In genomic region chr2:30446891-30447826, GRCm38 (mm10) we compare ENCODE assay signal across 7 mouse cellular contexts. TPM values are rescaled to one million over a fixed set of nuclear protein-coding genes. Genes with fewer than 3 reads are reported as not detected.
DNase-seq lines count a peak whose midpoint lies in the region; ATAC-seq lines count a peak whose summit lies in the region.

No protein-coding gene starts in this region.

- no peak overlapping the region for H3K9ac ChIP-seq in kidney, embryonic 15.5 days
- H3K9ac ChIP-seq in heart, embryonic 16.5 days (ENCODE audit: low read length), result peak overlapping the region; percentile 27

- peaks cover 50% of the 10 kb centered on the region for H3K4me1 ChIP-seq in kidney, embryonic 15.5 days
- H3K4me1 ChIP-seq in heart, embryonic 16.5 days (ENCODE audit: control insufficient read depth, insufficient read depth, low read length), result peaks cover 47% of the 10 kb centered on the region

- peak overlapping the region; percentile 100 for H3K27ac ChIP-seq in kidney, embryonic 15.5 days
- H3K27ac ChIP-seq in heart, embryonic 16.5 days (ENCODE audit: low read length), result peak overlapping the region; percentile 100

- no peaks in the 10 kb centered on the region for H3K27me3 ChIP-seq in kidney, embryonic 15.5 days
- no peaks in the 10 kb centered on the region for H3K27me3 ChIP-seq in heart, embryonic 16.5 days (ENCODE audit: control insufficient read depth, insufficient read depth, low read length)

- no peak for ATAC-seq in kidney, embryonic 15.5 days (replicated peaks; ENCODE audit: low FRiP score)
- no peak for ATAC-seq in heart, embryonic 16.5 days (replicated peaks; ENCODE audit: extremely low read depth, insufficient read depth, low FRiP score)

- H3K36me3 ChIP-seq in kidney, embryonic 15.5 days, result peaks cover 83% of the 10 kb centered on the region
- peaks cover 31% of the 10 kb centered on the region for H3K36me3 ChIP-seq in heart, embryonic 16.5 days (ENCODE audit: control insufficient read depth, insufficient read depth)

- 74% methylated on average over 10 of the region's 10 CpGs for WGBS in kidney, embryonic 15.5 days
- 64% methylated on average over 10 of the region's 10 CpGs for WGBS in heart, embryonic 16.5 days

- 0 out of 2 replicates have a peak, but pooled peaks cover 5% of the 10 kb centered on the region for H3K9me3 ChIP-seq in kidney, embryonic 15.5 days (replicated peaks)
- H3K9me3 ChIP-seq in heart, embryonic 16.5 days (replicated peaks; ENCODE audit: control insufficient read depth, low read length), result peaks cover 9% of the 10 kb centered on the region; the same call in 1 of the 2 replicates

- DNase-seq in kidney, adult 18-20 months, result no peak
- peak; percentile 59 to 60 for DNase-seq in cerebellum, postnatal 36 days
- DNase-seq in lung, postnatal 25 days (ENCODE audit: low spot score), result peak; percentile 74
- no peak for DNase-seq in urinary bladder, postnatal 4 days (ENCODE audit: low spot score in 2 of 2)
- no peak for DNase-seq in spleen, adult 12 weeks (ENCODE audit: low spot score)

- H3K4me3 ChIP-seq in kidney, embryonic 15.5 days (replicated peaks), result no peak overlapping the region
- H3K4me3 ChIP-seq in heart, embryonic 16.5 days (ENCODE audit: low read length), result no peak overlapping the region

- H3K4me2 ChIP-seq in kidney, embryonic 15.5 days, result no peak overlapping the region
- no peak overlapping the region for H3K4me2 ChIP-seq in heart, embryonic 16.5 days (ENCODE audit: low read depth, low read length)

RNA-seq across cellular contexts. Expression of gene Ier5l, which starts 26.9 kb away (rescaled TPM):
- polyA plus RNA-seq in kidney, embryonic 15.5 days (2015; fragmentation: Nextera tagmentation; extraction: Ambion mirVana), result 3.3 and 3.5 TPM in 2 replicates
- polyA plus RNA-seq in heart, embryonic 16.5 days (2015; fragmentation: Nextera tagmentation; extraction: Ambion mirVana), result 0.72 and 0.85 TPM in 2 replicates

RNA-seq across cellular contexts. Expression of gene Ptpa, which starts 31.3 kb away (rescaled TPM):
- 162 and 175 TPM in 2 replicates for polyA plus RNA-seq in kidney, embryonic 15.5 days (2015; fragmentation: Nextera tagmentation; extraction: Ambion mirVana)
- polyA plus RNA-seq in heart, embryonic 16.5 days (2015; fragmentation: Nextera tagmentation; extraction: Ambion mirVana), result 125 and 126 TPM in 2 replicates

RNA-seq across cellular contexts. Expression of gene Crat, which starts 31.5 kb away (rescaled TPM):
- 27.2 and 30.9 TPM in 2 replicates for polyA plus RNA-seq in kidney, embryonic 15.5 days (2015; fragmentation: Nextera tagmentation; extraction: Ambion mirVana)
- polyA plus RNA-seq in heart, embryonic 16.5 days (2015; fragmentation: Nextera tagmentation; extraction: Ambion mirVana), result 164 and 169 TPM in 2 replicates

RNA-seq across cellular contexts. Expression of gene Dolpp1, which starts 55.1 kb away (rescaled TPM):
- 36.9 and 37.7 TPM in 2 replicates for polyA plus RNA-seq in kidney, embryonic 15.5 days (2015; fragmentation: Nextera tagmentation; extraction: Ambion mirVana)
- polyA plus RNA-seq in heart, embryonic 16.5 days (2015; fragmentation: Nextera tagmentation; extraction: Ambion mirVana), result 26.0 and 29.3 TPM in 2 replicates

Comparison
In these comparisons a context has a peak if more than half of its experiments do, and no peak if none do; other contexts are left out.
1. DNase-seq: peak in cerebellum, postnatal 36 days (2 of 2) and lung, postnatal 25 days (single experiment); none in kidney, adult 18-20 months (single experiment), urinary bladder, postnatal 4 days (0 of 2) and spleen, adult 12 weeks (single experiment).